Mouse (Mus musculus) kidney, embryonic 16.5 days (tissue): ENCODE measurements at regions not wholly inside any gene's neighbourhood (a gene's known extent, or its start where the extent isn't known, plus 50 kb on each side); places are given as distances from the start of the nearest gene placed in this dataset.

Experiments
- ATAC-seq: fragments of 200-750 bp; cut with Nextera tagmentation; 2 replicates; pipeline ENCODE4 v1.8.0; 2017; ENCODE audit warnings: moderate TSS enrichment; ENCODE audit not compliant: low FRiP score, low TSS enrichment
- H3K27ac ChIP-seq: fragments of 300-500 bp; sonication (generic); 2 replicates; pipeline ENCODE4 v1.5.1; 2014; ENCODE audit warnings: low read length
- H3K27me3 ChIP-seq: fragments of 300-500 bp; sonication (generic); 2 replicates; pipeline ENCODE4 v1.6.1; 2014; ENCODE audit warnings: low read length, control low read depth, mixed read lengths; ENCODE audit not compliant: insufficient read depth
- H3K36me3 ChIP-seq: fragments of 300-500 bp; sonication (generic); 2 replicates; pipeline ENCODE4 v1.6.1; 2014; ENCODE audit warnings: low read length, control low read depth, mixed read lengths; ENCODE audit not compliant: insufficient read depth
- H3K4me1 ChIP-seq: fragments of 300-500 bp; sonication (generic); 2 replicates; pipeline ENCODE4 v1.6.1; 2014; ENCODE audit warnings: low read length, control low read depth, mixed read lengths; ENCODE audit not compliant: insufficient read depth
- H3K4me2 ChIP-seq: fragments of 300-500 bp; sonication (generic); replicated peaks from 2 replicates; pipeline ENCODE4 v1.6.1; 2014; ENCODE audit warnings: low read depth, low read length
- H3K4me3 ChIP-seq: fragments of 300-500 bp; sonication (generic); 2 replicates; pipeline ENCODE4 v1.5.1; 2014; ENCODE audit warnings: mild to moderate bottlenecking, low read length
- H3K9ac ChIP-seq: fragments of 300-500 bp; sonication (generic); replicated peaks from 2 replicates; pipeline ENCODE4 v1.6.1; 2014; ENCODE audit warnings: low read length
- H3K9me3 ChIP-seq: fragments of 300-500 bp; sonication (generic); 2 replicates; pipeline ENCODE4 v1.6.1; 2016; ENCODE audit warnings: low read length, control low read depth
- WGBS: fragments of 180-500 bp; shearing (Covaris S2); extraction: QIAGEN DNeasy Blood & Tissue Kit; methylation state at CpG from one replicate; pipeline ENCODE4 v1.1.7; 2014; 5-methylcytosine and 5-hydroxymethylcytosine counted together

- H3K9me3 ChIP-seq: no peaks in the 10 kb centered on the region
- H3K4me2 ChIP-seq: peak overlapping the region; percentile 72
- 1% methylated on average over 31 of the region's 31 CpGs for WGBS
- H3K27me3 ChIP-seq: no peaks in the 10 kb centered on the region
- H3K4me1 ChIP-seq: 0 out of 2 replicates have a peak, but pooled peaks cover 4% of the 10 kb centered on the region
- H3K27ac ChIP-seq: peak overlapping the region; percentile 89
- H3K36me3 ChIP-seq: no peaks in the 10 kb centered on the region
- H3K9ac ChIP-seq: peak overlapping the region; percentile 75
- peak overlapping the region; percentile 75 for H3K4me3 ChIP-seq
- ATAC-seq: peak; percentile 84
Measured at GRCm38 (mm10) chr2:18586925-18587724, 85.1 kb upstream of the Commd3 start.

DNA sequence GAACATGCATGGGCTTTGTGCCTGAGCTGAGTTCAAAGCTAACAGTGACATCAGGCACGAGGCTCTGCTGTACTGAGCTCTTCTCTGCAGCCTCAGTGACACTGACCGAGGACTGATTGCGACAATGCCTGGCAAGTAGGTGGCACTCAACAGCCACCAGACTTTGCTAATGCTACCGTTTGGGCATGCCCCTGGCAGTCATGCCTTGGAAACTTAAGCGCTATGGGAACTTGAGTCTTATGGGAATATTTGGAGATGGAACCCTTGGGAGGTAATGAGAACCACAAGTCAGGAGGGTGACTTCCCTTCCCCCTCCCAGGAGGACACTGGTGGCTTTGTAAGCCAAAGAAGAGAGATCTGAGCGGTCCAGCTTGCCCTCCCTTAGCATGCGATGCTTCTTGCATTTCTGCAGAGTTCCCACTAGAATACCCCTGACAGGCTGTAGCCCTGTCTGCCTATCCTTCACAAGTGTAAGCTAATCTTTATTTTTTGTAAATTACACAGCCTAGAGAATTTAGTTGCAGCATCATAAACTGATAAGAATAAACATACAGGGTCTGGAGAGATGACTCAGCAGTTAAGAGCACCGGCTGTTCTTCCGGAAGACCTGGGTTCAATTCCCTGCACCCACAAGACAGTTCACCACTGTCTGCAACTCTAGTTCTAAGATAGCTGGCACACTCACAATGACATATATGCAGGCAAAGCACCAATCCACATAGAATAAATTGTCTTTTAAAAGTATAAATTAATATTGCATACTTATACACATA, 86.4 kb upstream of the Commd3 start:
- Histone ChIP-seq H3K4me2 (no peak overlapping the region), H3K4me3 (no peak overlapping the region), H3K36me3 (no peaks in the 10 kb centered on the region), H3K27ac (no peak overlapping the region), H3K27me3 (no peaks in the 10 kb centered on the region), H3K9ac (no peak overlapping the region), H3K4me1 (0 out of 2 replicates have a peak, but pooled peaks cover 4% of the 10 kb centered on the region), H3K9me3 (no peaks in the 10 kb centered on the region)
- ATAC-seq: no peak
- 53% methylated on average over 9 of the region's 9 CpGs for WGBS

DNA sequence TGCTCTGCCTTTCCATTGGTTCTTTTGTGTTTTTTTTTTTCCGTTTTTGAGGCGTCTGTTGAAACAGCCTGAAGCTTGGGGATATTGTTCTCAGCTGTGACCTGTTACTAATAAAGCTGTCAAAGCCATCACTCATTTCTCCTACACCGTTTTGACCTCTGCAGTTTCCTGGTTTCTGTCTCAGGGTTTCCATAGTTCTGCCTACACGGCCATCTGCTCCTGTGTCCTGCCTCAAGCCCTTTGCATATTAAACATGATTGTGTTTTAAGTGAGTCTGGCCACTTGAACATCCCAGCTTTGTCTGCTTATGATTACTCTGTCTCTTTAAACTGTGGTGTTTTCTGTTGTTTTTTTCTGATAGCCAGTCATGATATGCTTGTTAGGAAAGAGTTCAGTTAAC, 114.1 kb upstream of the Commd3 start:
- Histone ChIP-seq H3K36me3 (no peaks in the 10 kb centered on the region), H3K27ac (no peak overlapping the region), H3K9ac (no peak overlapping the region), H3K27me3 (no peaks in the 10 kb centered on the region), H3K9me3 (no peaks in the 10 kb centered on the region), H3K4me1 (no peaks in the 10 kb centered on the region), H3K4me2 (no peak overlapping the region), H3K4me3 (no peak overlapping the region)
- no peak for ATAC-seq
- 11% methylated on average over 4 of the region's 4 CpGs for WGBS

DNA sequence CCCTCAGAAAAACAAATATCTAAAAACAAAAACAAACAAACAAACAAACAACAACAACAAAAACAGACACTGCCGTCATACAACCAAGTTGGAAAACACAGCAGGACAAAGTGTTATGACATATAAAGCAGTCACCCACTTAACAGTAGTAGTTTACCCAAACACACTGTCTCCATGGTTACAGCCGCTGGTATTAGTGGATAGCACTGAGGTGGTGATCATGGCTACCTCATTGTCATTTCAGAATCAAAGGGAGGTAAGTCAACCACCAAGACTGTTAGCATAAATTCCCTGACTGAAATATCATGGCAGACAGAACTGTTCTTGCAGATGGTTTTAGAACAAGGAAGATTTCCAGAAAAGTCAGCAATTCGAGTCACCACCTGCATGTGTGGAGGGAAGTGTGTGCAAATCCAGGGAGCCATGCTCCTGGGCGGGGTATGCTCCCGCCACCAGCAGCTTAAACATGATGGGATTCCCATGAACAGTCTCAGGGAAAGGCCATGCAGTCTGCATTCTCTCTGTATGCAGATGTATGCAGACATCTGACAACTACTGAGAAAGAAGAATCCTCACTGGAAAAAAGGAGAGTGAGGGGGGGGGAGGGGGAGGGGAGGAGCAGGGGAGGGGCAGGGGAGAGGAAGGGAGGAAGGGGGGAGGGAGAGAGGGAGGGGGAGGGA, 124.1 kb upstream of the Commd3 start:
- H3K27me3 ChIP-seq: no peaks in the 10 kb centered on the region
- WGBS: 69% methylated on average over 5 of the region's 5 CpGs
- H3K36me3 ChIP-seq: no peaks in the 10 kb centered on the region
- H3K27ac ChIP-seq: no peak overlapping the region
- no peak for ATAC-seq
- H3K4me2 ChIP-seq: no peak overlapping the region
- H3K4me1 ChIP-seq: no peaks in the 10 kb centered on the region
- H3K4me3 ChIP-seq: no peak overlapping the region
- H3K9me3 ChIP-seq: no peaks in the 10 kb centered on the region
- H3K9ac ChIP-seq: no peak overlapping the region

DNA sequence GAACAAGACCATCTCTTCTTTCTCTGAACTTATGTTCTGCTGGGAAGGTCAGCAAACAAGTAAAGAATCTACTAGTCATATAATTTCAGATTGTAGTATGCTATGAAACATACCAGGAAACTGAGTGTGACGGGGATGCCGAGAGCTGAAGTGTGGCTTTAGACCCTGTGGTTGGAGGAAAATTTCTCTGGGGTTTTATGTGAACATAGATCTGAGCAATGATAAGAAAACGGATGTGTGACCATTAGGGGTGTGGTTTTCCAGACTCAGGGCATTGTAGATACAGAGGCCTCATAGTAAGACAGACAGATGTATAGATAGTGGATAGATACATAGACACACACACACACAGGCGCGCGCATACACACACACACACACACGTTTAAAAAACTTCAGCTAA, 131.8 kb upstream of the Dnajc1 start:
- Histone ChIP-seq H3K27ac (no peak overlapping the region), H3K9ac (no peak overlapping the region), H3K4me1 (no peaks in the 10 kb centered on the region), H3K4me2 (no peak overlapping the region), H3K27me3 (no peaks in the 10 kb centered on the region), H3K36me3 (no peaks in the 10 kb centered on the region), H3K9me3 (peaks cover 2% of the 10 kb centered on the region; the same call in 1 of the 2 replicates), H3K4me3 (no peak overlapping the region)
- 79% methylated on average over 7 of the region's 7 CpGs for WGBS
- no peak for ATAC-seq

DNA sequence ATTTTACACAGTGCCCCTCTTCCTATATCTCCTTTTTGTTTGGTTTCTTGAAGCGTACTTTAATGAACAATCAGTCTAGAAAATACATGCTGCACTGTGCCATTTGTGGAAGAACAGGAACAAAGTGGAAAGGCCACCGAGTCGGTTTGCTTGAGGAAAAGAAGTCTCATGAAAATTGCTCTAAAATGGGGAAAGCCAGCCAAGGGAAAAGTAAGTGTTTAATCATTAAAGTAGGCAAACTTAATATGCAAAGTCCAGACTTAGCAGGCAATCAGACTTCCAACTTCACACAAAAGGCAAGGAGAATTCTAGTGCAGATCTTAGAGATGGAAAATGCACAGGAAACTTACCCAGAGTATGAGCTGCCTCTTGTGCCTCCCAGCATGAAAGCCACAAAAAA, 131.3 kb upstream of the Dnajc1 start:
- no peaks in the 10 kb centered on the region for H3K27me3 ChIP-seq
- H3K36me3 ChIP-seq: no peaks in the 10 kb centered on the region
- WGBS: 59% methylated on average over 3 of the region's 3 CpGs
- H3K4me2 ChIP-seq: no peak overlapping the region
- no peak for ATAC-seq
- no peak overlapping the region for H3K27ac ChIP-seq
- H3K4me3 ChIP-seq: no peak overlapping the region
- H3K4me1 ChIP-seq: no peaks in the 10 kb centered on the region
- H3K9ac ChIP-seq: no peak overlapping the region
- peaks cover 2% of the 10 kb centered on the region; the same call in 1 of the 2 replicates for H3K9me3 ChIP-seq

GRCm38 (mm10) chr2:18513435-18513834, 120.8 kb upstream of the Dnajc1 start:
- H3K4me1 ChIP-seq: no peaks in the 10 kb centered on the region
- H3K27me3 ChIP-seq: no peaks in the 10 kb centered on the region
- H3K36me3 ChIP-seq: no peaks in the 10 kb centered on the region
- no peak for ATAC-seq
- H3K27ac ChIP-seq: no peak overlapping the region
- H3K4me2 ChIP-seq: no peak overlapping the region
- no peak overlapping the region for H3K9ac ChIP-seq
- H3K4me3 ChIP-seq: no peak overlapping the region
- no peaks in the 10 kb centered on the region for H3K9me3 ChIP-seq

DNA sequence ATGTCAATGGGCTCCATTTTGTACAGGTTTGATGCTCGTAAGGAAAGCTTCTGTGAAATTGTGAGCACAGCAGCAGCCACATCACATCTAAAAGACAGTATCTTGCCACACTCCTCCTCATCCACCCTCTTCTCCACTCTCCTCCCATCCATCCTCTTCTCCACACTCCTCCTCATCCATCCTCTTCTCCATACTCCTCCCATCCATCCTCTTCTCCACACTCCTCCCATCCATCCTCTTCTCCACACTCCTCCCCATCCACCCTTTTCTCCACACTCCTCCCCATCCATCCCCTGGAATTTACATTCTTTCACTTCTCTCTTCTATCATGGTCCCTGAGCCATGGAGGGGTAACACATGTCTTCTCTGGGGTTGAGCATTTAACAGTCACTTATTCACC, 116.7 kb upstream of the Dnajc1 start:
- Histone ChIP-seq H3K27me3 (no peaks in the 10 kb centered on the region), H3K4me3 (no peak overlapping the region), H3K9me3 (no peaks in the 10 kb centered on the region), H3K9ac (no peak overlapping the region), H3K4me1 (no peaks in the 10 kb centered on the region), H3K36me3 (no peaks in the 10 kb centered on the region), H3K4me2 (no peak overlapping the region), H3K27ac (no peak overlapping the region)
- no peak for ATAC-seq
- 96% methylated on average over 1 of the region's 1 CpGs for WGBS

DNA sequence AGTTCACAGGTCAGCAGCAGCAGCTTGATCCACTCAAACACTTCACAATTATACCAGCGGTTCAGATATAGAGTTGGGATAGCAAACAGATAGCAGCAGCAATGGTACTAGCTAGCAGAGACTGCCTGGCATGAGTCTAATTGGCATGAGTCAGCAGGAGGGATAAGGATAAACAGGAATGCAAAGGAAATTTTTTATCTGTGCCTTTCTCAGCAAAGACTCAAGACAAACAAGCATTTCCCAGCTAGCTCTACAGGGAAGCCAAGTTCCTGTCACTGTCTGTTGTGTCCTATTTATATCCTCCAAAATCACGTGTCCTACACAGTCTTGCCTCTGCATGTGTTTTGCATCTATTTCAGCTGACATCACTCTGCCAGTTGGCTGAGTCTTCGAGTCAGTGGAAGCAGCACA, 80.7 kb upstream of the Dnajc1 start:
- WGBS: 41% methylated on average over 3 of the region's 3 CpGs

More for the DNA sequence above, 80.7 kb upstream of the Dnajc1 start:
- peaks cover 7% of the 10 kb centered on the region for H3K9me3 ChIP-seq
- H3K9ac ChIP-seq: no peak overlapping the region
- H3K4me2 ChIP-seq: no peak overlapping the region
- H3K36me3 ChIP-seq: no peaks in the 10 kb centered on the region
- H3K27me3 ChIP-seq: no peaks in the 10 kb centered on the region
- ATAC-seq: peak; percentile 83; the same call in 1 of the 2 replicates
- 0 out of 2 replicates have a peak, but pooled peaks cover 4% of the 10 kb centered on the region for H3K4me1 ChIP-seq
- no peak overlapping the region for H3K4me3 ChIP-seq
- H3K27ac ChIP-seq: 0 out of 2 replicates have a peak overlapping the region, but pooled peaks have one; percentile 29
